Comparison of ENCODE assay signal across 11 mouse cellular contexts in genomic region chr15:7201421-7202380, GRCm38 (mm10).
DNase-seq lines count a peak whose midpoint lies in the region; ATAC-seq and TF ChIP-seq lines count a peak whose summit lies in the region.
"Had no signal": no experiment of that assay in that cellular context is flagged by ENCODE, and none has a peak within 500 bp of the region (broad histone marks: within the 10 kb centered on the region; RNA-seq: fewer than 3 reads in every experiment).

No protein-coding gene starts in this region.

- H3K27me3 ChIP-seq in liver, postnatal 0 days (ENCODE audit: insufficient read depth, low read length) = 0 out of 2 replicates have a peak, but pooled peaks cover 9% of the 10 kb centered on the region
- H3K27me3 ChIP-seq in heart, embryonic 13.5 days (replicated peaks) = no peaks in the 10 kb centered on the region
- H3K27me3 ChIP-seq in limb, embryonic 14.5 days (ENCODE audit: control insufficient read depth, insufficient read depth, low read length) = no peaks in the 10 kb centered on the region
- no peaks in the 10 kb centered on the region for H3K27me3 ChIP-seq in cerebellum, adult 2 months (ENCODE audit: control insufficient read depth, insufficient read depth, low read length)

- 51% methylated on average over 9 of the region's 9 CpGs for WGBS in liver, postnatal 0 days (ENCODE audit: insufficient replicate concordance)
- 32% methylated on average over 9 of the region's 9 CpGs for WGBS in heart, embryonic 13.5 days
- WGBS in limb, embryonic 14.5 days = 43% methylated on average over 9 of the region's 9 CpGs
- WGBS in cerebellum, adult 2 months = 44% methylated on average over 9 of the region's 9 CpGs

- TF ChIP-seq CTCF in liver, postnatal 0 days (IDR thresholded peaks at IDR 0.05; ENCODE audit: low read depth) = no peak
- TF ChIP-seq CTCF in cerebellum, adult 2 months (IDR thresholded peaks at IDR 0.05; ENCODE audit: borderline replicate concordance, insufficient read depth, low read depth, low read length) = no peak

- no peak for TF ChIP-seq EP300 in liver, postnatal 0 days (IDR thresholded peaks at IDR 0.05; ENCODE audit: low read depth)

- no peaks in the 10 kb centered on the region for H3K36me3 ChIP-seq in liver, postnatal 0 days (replicated peaks; ENCODE audit: insufficient read depth, low read length)
- no peaks in the 10 kb centered on the region for H3K36me3 ChIP-seq in heart, embryonic 13.5 days
- H3K36me3 ChIP-seq in limb, embryonic 14.5 days (ENCODE audit: control insufficient read depth, insufficient read depth, low read length) = no peaks in the 10 kb centered on the region

- DNase-seq in adrenal gland, postnatal 14 days = peak; percentile 24
- no peak for DNase-seq in adrenal gland, postnatal 4 days (ENCODE audit: low spot score in 2 of 2)
- DNase-seq in liver, postnatal 0 days = no peak
- no peak for DNase-seq in liver
- peak; percentile 74 for DNase-seq in limb, embryonic 14.5 days (ENCODE audit: low spot score)
- no peak for DNase-seq in cerebellum, adult 2 months
- DNase-seq: midbrain, embryonic 14.5 days; right cerebral cortex, postnatal 4 days had no signal

- H3K4me2 ChIP-seq in liver, postnatal 0 days (ENCODE audit: low read depth, low read length) = no peak overlapping the region
- H3K4me2 ChIP-seq in heart, embryonic 13.5 days = no peak overlapping the region
- no peak overlapping the region for H3K4me2 ChIP-seq in limb, embryonic 14.5 days (replicated peaks; ENCODE audit: low read depth, low read length, severe bottlenecking)

- no peak overlapping the region for H3K4me3 ChIP-seq in liver, postnatal 0 days (ENCODE audit: low read depth, low read length)
- H3K4me3 ChIP-seq in heart, embryonic 13.5 days = no peak overlapping the region
- H3K4me3 ChIP-seq in limb, embryonic 14.5 days (replicated peaks; ENCODE audit: low read length) = no peak overlapping the region
- H3K4me3 ChIP-seq in cerebellum, adult 2 months (replicated peaks; ENCODE audit: insufficient read depth, low read depth, low read length) = no peak overlapping the region
- H3K4me3 ChIP-seq: left cerebral cortex, adult 2 months had no signal

- no peak overlapping the region for H3K9ac ChIP-seq in liver, postnatal 0 days (replicated peaks)
- peak overlapping the region; percentile 54 for H3K9ac ChIP-seq in heart, embryonic 13.5 days
- H3K9ac ChIP-seq in limb, embryonic 14.5 days (ENCODE audit: low read depth, low read length, severe bottlenecking) = no peak overlapping the region

- 0 out of 2 replicates have a peak, but pooled peaks have one; percentile 29 for ATAC-seq in liver, postnatal 0 days
- no peak for ATAC-seq in heart, embryonic 13.5 days (ENCODE audit: extremely low read depth, insufficient number of reproducible peaks, low FRiP score, low TSS enrichment)
- ATAC-seq in limb, embryonic 14.5 days (ENCODE audit: low FRiP score, low read depth) = 0 out of 2 replicates have a peak, but pooled peaks have one; percentile 31
- no peak for ATAC-seq in erythroid progenitor cell, adult 5-6 weeks (replicated peaks; ENCODE audit: low FRiP score, poor library complexity, severe bottlenecking)

- H3K27ac ChIP-seq in liver, postnatal 0 days (ENCODE audit: low read depth) = 0 out of 2 replicates have a peak overlapping the region, but pooled peaks have one; percentile 7
- peak overlapping the region; percentile 86 for H3K27ac ChIP-seq in heart, embryonic 13.5 days (replicated peaks)
- peak overlapping the region; percentile 69 for H3K27ac ChIP-seq in limb, embryonic 14.5 days (replicated peaks; ENCODE audit: low read depth, low read length)
- no peak overlapping the region for H3K27ac ChIP-seq in cerebellum, adult 2 months (ENCODE audit: insufficient read depth, low read length)
- H3K27ac ChIP-seq: left cerebral cortex, adult 2 months had no signal

- H3K4me1 ChIP-seq in liver, postnatal 0 days (ENCODE audit: insufficient read depth) = no peaks in the 10 kb centered on the region
- H3K4me1 ChIP-seq in heart, embryonic 13.5 days = peaks cover 70% of the 10 kb centered on the region
- peaks cover 58% of the 10 kb centered on the region for H3K4me1 ChIP-seq in limb, embryonic 14.5 days (ENCODE audit: control insufficient read depth, insufficient read depth, low read length)
- H3K4me1 ChIP-seq in cerebellum, adult 2 months (ENCODE audit: control insufficient read depth, insufficient read depth, low read length) = peaks cover 8% of the 10 kb centered on the region

- no peaks in the 10 kb centered on the region for H3K9me3 ChIP-seq in liver, postnatal 0 days (ENCODE audit: low read length)
- no peaks in the 10 kb centered on the region for H3K9me3 ChIP-seq in heart, embryonic 13.5 days
- H3K9me3 ChIP-seq in limb, embryonic 14.5 days (ENCODE audit: control insufficient read depth, low read length) = no peaks in the 10 kb centered on the region

- TF ChIP-seq POLR2A in limb, embryonic 14.5 days (IDR thresholded peaks at IDR 0.05; ENCODE audit: borderline replicate concordance, extremely low read depth, insufficient read depth, insufficient read length) = no peak
- TF ChIP-seq POLR2A in cerebellum, adult 2 months (IDR thresholded peaks at IDR 0.05; ENCODE audit: borderline replicate concordance, insufficient read depth, low read length) = no peak

Comparison
In these comparisons a context has a peak if more than half of its experiments do, and no peak if none do; other contexts are left out.
1. DNase-seq: peak in adrenal gland, postnatal 14 days (single experiment) and limb, embryonic 14.5 days (single experiment); none in adrenal gland, postnatal 4 days (0 of 2), liver, postnatal 0 days (single experiment), liver (single experiment) and cerebellum, adult 2 months (0 of 2).
2. ATAC-seq: peak in liver, postnatal 0 days (single experiment) and limb, embryonic 14.5 days (single experiment); none in heart, embryonic 13.5 days (single experiment) and erythroid progenitor cell, adult 5-6 weeks (single experiment).